Mouse (Mus musculus) erythroblast, embryonic 14.5 days (primary cell): ENCODE measurements around the gene Wars.

Source experiments
- GATA1 ChIP-seq: IDR thresholded peaks from 2 replicates; pipeline ENCODE4 v1.6.1; 2012; ENCODE audit warnings: low read length, inconsistent platforms, mixed read lengths
- TAL1 ChIP-seq: IDR thresholded peaks from 3 replicates; pipeline ENCODE4 v1.6.1; 2012; ENCODE audit warnings: low read length, inconsistent platforms, mixed read lengths

DNA sequence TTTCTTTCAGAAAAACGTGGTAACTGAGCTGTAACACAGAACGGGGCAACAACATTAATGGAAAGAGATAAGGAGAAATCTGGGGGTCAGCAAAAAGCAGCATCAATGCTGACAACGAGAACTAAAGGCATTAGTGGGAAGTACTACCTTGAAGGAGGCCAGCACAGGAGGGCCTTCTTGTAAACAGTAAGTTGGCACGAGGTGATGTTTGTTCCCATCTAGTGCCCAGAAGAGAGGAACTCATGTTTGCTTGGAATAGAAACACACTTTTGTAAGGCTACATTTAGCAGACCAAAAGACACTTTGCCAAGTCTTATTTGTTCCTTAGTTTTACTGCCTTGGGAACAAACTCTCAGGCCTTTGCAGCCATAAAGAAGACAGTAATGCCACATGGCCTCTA, 5.3 kb downstream of the Wars start:
- TF ChIP-seq TAL1 = no peak
- TF ChIP-seq GATA1 = no peak
